Mouse (Mus musculus) megakaryocyte, embryonic 14.5 days (primary cell): ENCODE results near the gene BC051665.

Experiments used
- FLI1 ChIP-seq: IDR thresholded peaks from 2 replicates; pipeline ENCODE4 v1.6.1; 2012; ENCODE audit warnings: low read length, inconsistent platforms, mixed read lengths
- GATA1 ChIP-seq: IDR thresholded peaks from 3 replicates; pipeline ENCODE4 v1.6.1; 2012; ENCODE audit warnings: mixed read lengths, low read length, inconsistent platforms, borderline replicate concordance

DNA sequence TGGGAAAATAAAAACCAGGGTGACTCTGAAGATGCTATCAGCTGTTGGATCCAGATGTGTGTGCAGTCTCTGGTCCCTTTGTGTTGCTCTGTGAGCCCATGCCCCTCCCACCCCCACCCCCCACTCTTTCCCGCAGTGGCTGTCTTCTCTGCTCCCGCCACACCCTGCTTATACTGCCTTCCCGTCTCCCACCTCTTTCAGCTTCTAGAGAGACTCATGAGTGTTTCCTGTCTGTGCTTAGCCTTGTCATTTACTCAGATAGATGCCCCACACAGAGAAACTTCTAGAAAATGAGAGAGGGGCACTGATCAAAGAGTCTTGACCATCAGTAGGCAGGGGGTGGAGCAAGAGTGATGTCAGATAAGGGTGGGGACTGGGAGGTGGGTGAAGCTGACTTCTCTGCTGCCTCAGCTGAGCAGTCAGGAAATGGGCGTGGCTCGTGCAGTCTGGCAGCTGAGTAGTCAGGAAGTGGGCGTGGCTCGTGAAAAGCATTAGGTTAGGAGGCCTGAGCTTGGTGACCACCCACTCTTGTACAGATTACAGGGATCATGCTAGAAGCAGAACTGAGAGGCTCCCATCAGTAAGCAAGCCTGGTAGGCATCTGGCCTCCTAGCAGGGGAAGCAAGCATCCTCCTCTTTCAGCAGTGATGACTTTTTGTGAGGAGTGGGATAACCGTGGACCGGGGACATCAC lies 48.4 kb downstream of the BC051665 start:
- no peak for TF ChIP-seq GATA1
- no peak for TF ChIP-seq FLI1
